Mouse (Mus musculus) E14TG2a.4 (cell line): Measurements from ENCODE around the gene Meiob.

Experiments
- CTCF ChIP-seq: conservative IDR thresholded peaks from 2 replicates; pipeline ENCODE4 v1.5.1; 2014; ENCODE audit warnings: low read length
- NANOG ChIP-seq: IDR thresholded peaks from 2 replicates; pipeline ENCODE4 v1.6.1; 2014; ENCODE audit warnings: borderline replicate concordance, low read length, mixed read lengths
- POU5F1 ChIP-seq: IDR thresholded peaks from 2 replicates; pipeline ENCODE4 v1.6.1; 2014; ENCODE audit warnings: low read length, borderline replicate concordance

GRCm38 (mm10) chr17:24798229-24798628 is 5.9 kb upstream of the Meiob start:
- TF ChIP-seq CTCF: no peak
- no peak for TF ChIP-seq NANOG
- no peak for TF ChIP-seq POU5F1
